Mouse (Mus musculus) lung, embryonic 16.5 days (tissue): ENCODE measurements around the gene Alyref. TPM values are rescaled to one million over a fixed set of nuclear protein-coding genes. Genes with fewer than 3 reads are reported as not detected.
A peak's percentile ranks its signal among the peaks of the same experiment; 100 is the strongest.

Source experiments
- ATAC-seq: fragments of 200-750 bp; cut with Nextera tagmentation; 2 replicates; pipeline ENCODE4 v1.8.0; 2017; ENCODE audit warnings: low read depth, mild to moderate bottlenecking, moderate library complexity
- H3K27ac ChIP-seq: fragments of 300-500 bp; sonication (generic); 2 replicates; pipeline ENCODE4 v1.5.1; 2014; ENCODE audit warnings: mild to moderate bottlenecking, control low read depth, low read length
- H3K27me3 ChIP-seq: fragments of 300-500 bp; sonication (generic); 2 replicates; pipeline ENCODE4 v1.6.1; 2014; ENCODE audit warnings: low read depth, low read length, mixed read lengths; ENCODE audit not compliant: control insufficient read depth, insufficient read depth
- H3K36me3 ChIP-seq: fragments of 300-500 bp; sonication (generic); 2 replicates; pipeline ENCODE4 v1.6.1; 2014; ENCODE audit warnings: low read length; ENCODE audit not compliant: control insufficient read depth, insufficient read depth
- H3K4me1 ChIP-seq: fragments of 300-500 bp; sonication (generic); replicated peaks from 2 replicates; pipeline ENCODE4 v1.6.1; 2014; ENCODE audit warnings: low read length, mixed read lengths; ENCODE audit not compliant: control insufficient read depth, insufficient read depth
- H3K4me2 ChIP-seq: fragments of 300-500 bp; sonication (generic); 2 replicates; pipeline ENCODE4 v1.6.1; 2014; ENCODE audit warnings: low read depth, low read length, control low read depth
- H3K4me3 ChIP-seq: fragments of 300-500 bp; sonication (generic); 2 replicates; pipeline ENCODE4 v1.5.1; 2014; ENCODE audit warnings: mild to moderate bottlenecking, low read length, control low read depth
- H3K9ac ChIP-seq: fragments of 300-500 bp; sonication (generic); 2 replicates; pipeline ENCODE4 v1.6.1; 2014; ENCODE audit warnings: low read length, control low read depth
- H3K9me3 ChIP-seq: fragments of 300-500 bp; sonication (generic); 2 replicates; pipeline ENCODE4 v1.6.1; 2016; ENCODE audit warnings: low read length; ENCODE audit not compliant: control insufficient read depth
- WGBS: fragments of 180-500 bp; shearing (Covaris S2); extraction: QIAGEN DNeasy Blood & Tissue Kit; methylation state at CpG from one replicate; pipeline ENCODE4 v1.1.7; 2014; 5-methylcytosine and 5-hydroxymethylcytosine counted together
- polyA plus RNA-seq: library from polyadenylated mRNA; unstranded; fragments of >200 nt; fragmentation: Nextera tagmentation; extraction: Ambion mirVana; gene quantifications from 2 replicates; pipeline ENCODE4 v1.2.1, GENCODE M21; 2015

Gene Alyref
- polyA plus RNA-seq, 1 experiment from 2014 or later = 266 TPM

- Histone ChIP-seq H3K4me3 (no peak overlapping the region), H3K27me3 (no peaks in the 10 kb centered on the region), H3K4me1 (peaks cover 4% of the 10 kb centered on the region; the same call in 1 of the 2 replicates), H3K36me3 (peaks cover 8% of the 10 kb centered on the region), H3K27ac (no peak overlapping the region), H3K9ac (no peak overlapping the region), H3K9me3 (peaks cover 5% of the 10 kb centered on the region), H3K4me2 (no peak overlapping the region)
- WGBS = 77% methylated on average over 7 of the region's 7 CpGs
- ATAC-seq = no peak
Measured at GRCm38 (mm10) chr11:120554834-120555233, 43.3 kb downstream of the Alyref start.

GRCm38 (mm10) chr11:120552736-120553135 lies 45.4 kb downstream of the Alyref start:
- Histone ChIP-seq H3K4me2 (no peak overlapping the region), H3K4me3 (no peak overlapping the region), H3K9me3 (peaks cover 4% of the 10 kb centered on the region), H3K9ac (no peak overlapping the region), H3K27me3 (no peaks in the 10 kb centered on the region), H3K36me3 (no peaks in the 10 kb centered on the region), H3K27ac (no peak overlapping the region), H3K4me1 (peaks cover 16% of the 10 kb centered on the region)
- 67% methylated on average over 5 of the region's 5 CpGs for WGBS
- no peak for ATAC-seq

- ATAC-seq = no peak
- Histone ChIP-seq H3K4me2 (peak within 1 kb of the TSS; percentile 95), H3K27me3 (no peaks in the 10 kb centered on the region), H3K9me3 (no peaks in the 10 kb centered on the region), H3K4me3 (peak within 1 kb of the TSS; percentile 93), H3K4me1 (peaks cover 21% of the 10 kb centered on the region), H3K36me3 (no peaks in the 10 kb centered on the region), H3K9ac (peak within 1 kb of the TSS; percentile 97), H3K27ac (peak within 1 kb of the TSS; percentile 96; the same call in 1 of the 2 replicates)
- WGBS = 92% methylated on average over 28 of the region's 28 CpGs
Measured at GRCm38 (mm10) chr11:120550810-120551440, 47.2 kb downstream of the Alyref start, which contains the start of gene Ppp1r27. Gene Ppp1r27, minus strand, starts transcription at chr11:120551132.

- Histone ChIP-seq H3K9ac (peak overlapping the region; percentile 97), H3K4me1 (peaks cover 24% of the 10 kb centered on the region), H3K36me3 (no peaks in the 10 kb centered on the region), H3K4me3 (peak overlapping the region; percentile 93), H3K27ac (peak overlapping the region; percentile 96), H3K27me3 (no peaks in the 10 kb centered on the region), H3K4me2 (peak overlapping the region; percentile 95), H3K9me3 (no peaks in the 10 kb centered on the region)
- 53% methylated on average over 11 of the region's 11 CpGs for WGBS
- peak; percentile 26; the same call in 1 of the 2 replicates for ATAC-seq
Measured at GRCm38 (mm10) chr11:120549986-120550809, 48.0 kb downstream of the Alyref start.

- Histone ChIP-seq H3K4me1 (peaks cover 24% of the 10 kb centered on the region), H3K36me3 (peaks cover 5% of the 10 kb centered on the region), H3K9me3 (no peaks in the 10 kb centered on the region), H3K4me2 (peak within 1 kb of the TSS; percentile 95), H3K27ac (peak within 1 kb of the TSS; percentile 96), H3K27me3 (no peaks in the 10 kb centered on the region), H3K9ac (peak within 1 kb of the TSS; percentile 97), H3K4me3 (peak within 1 kb of the TSS; percentile 93)
- ATAC-seq = peak; percentile 92
- under 1% methylated on average over 63 of the region's 87 CpGs for WGBS
Measured at GRCm38 (mm10) chr11:120549168-120549945, 48.8 kb downstream of the Alyref start, which contains the start of gene Mcrip1. Gene Mcrip1, minus strand, starts transcription at chr11:120549727.

- Histone ChIP-seq H3K4me3 (peak overlapping the region; percentile 93), H3K4me2 (peak overlapping the region; percentile 95), H3K36me3 (peaks cover 9% of the 10 kb centered on the region), H3K4me1 (peaks cover 24% of the 10 kb centered on the region), H3K27ac (peak overlapping the region; percentile 96), H3K9me3 (no peaks in the 10 kb centered on the region), H3K27me3 (no peaks in the 10 kb centered on the region), H3K9ac (peak overlapping the region; percentile 97)
- 11% methylated on average over 7 of the region's 7 CpGs for WGBS
- ATAC-seq = no peak
Measured at GRCm38 (mm10) chr11:120548786-120549167, 49.4 kb downstream of the Alyref start.

- peak overlapping the region; percentile 97 for H3K9ac ChIP-seq
- peak overlapping the region; percentile 93 for H3K4me3 ChIP-seq
- H3K27ac ChIP-seq = no peak overlapping the region
- H3K4me1 ChIP-seq = peaks cover 24% of the 10 kb centered on the region
- no peaks in the 10 kb centered on the region for H3K27me3 ChIP-seq
- peaks cover 13% of the 10 kb centered on the region for H3K36me3 ChIP-seq
- no peak for ATAC-seq
- 88% methylated on average over 3 of the region's 3 CpGs for WGBS
- H3K4me2 ChIP-seq = peak overlapping the region; percentile 95
- H3K9me3 ChIP-seq = no peaks in the 10 kb centered on the region
Measured at GRCm38 (mm10) chr11:120548214-120548613, 50.0 kb downstream of the Alyref start.

GRCm38 (mm10) chr11:120547469-120547868 lies 50.7 kb downstream of the Alyref start:
- Histone ChIP-seq H3K4me2 (no peak overlapping the region), H3K9ac (no peak overlapping the region), H3K4me3 (no peak overlapping the region), H3K27ac (no peak overlapping the region), H3K36me3 (peaks cover 20% of the 10 kb centered on the region), H3K9me3 (no peaks in the 10 kb centered on the region), H3K27me3 (no peaks in the 10 kb centered on the region), H3K4me1 (peaks cover 24% of the 10 kb centered on the region)
- 49% methylated on average over 2 of the region's 2 CpGs for WGBS
- no peak for ATAC-seq
